Mouse (Mus musculus): ENCODE data around the gene Pla1a.

Pla1a gene

DNA sequence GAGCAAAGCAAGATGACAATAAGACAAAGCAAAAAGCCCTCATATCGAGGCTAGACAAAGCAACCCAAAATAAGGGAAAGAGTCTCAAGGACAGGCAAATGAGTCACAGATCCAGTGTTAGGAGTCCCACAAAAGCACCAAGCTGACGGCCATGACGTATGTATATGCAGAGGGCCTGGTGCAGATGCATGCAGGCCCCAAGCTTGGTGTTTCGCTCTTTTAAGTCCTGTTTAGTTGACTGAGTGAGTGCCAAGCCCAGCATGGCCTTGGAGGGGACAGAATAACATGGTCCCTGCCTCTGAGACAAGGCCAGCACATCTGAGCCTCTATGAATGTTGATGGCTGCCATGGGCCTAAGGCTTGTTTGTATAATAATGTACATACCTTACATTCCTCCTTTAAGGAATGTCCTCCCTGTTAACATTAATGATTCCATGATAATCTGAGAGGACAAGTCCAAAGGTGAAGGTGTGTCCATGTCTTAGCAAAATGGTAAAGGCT is 1.4 kb upstream of the Pla1a start:
- DNase-seq (ENCODE audit: low spot score in 2 of 2) = no peak

DNA sequence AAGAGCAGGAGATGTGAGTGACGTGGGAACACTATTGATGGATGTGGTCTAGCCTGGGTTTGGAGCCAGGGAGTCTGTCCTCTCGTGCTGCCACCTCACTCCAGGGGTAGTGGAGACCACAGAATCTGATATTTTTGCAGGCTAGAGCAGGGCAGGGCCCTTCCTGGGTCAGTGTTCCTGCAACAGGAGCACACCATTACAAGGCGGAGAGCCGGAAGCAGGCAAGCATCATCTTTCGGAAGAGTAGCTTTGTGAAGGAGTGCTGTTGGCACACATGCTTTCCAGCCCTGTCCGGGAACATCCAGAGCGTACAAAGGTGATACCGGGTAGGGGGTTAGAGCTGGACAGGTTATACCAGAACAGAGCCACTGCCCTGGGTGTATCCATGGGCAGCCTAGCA is 569 bp upstream of the Pla1a start:
- DNase-seq (ENCODE audit: low spot score in 2 of 2) = no peak

DNA sequence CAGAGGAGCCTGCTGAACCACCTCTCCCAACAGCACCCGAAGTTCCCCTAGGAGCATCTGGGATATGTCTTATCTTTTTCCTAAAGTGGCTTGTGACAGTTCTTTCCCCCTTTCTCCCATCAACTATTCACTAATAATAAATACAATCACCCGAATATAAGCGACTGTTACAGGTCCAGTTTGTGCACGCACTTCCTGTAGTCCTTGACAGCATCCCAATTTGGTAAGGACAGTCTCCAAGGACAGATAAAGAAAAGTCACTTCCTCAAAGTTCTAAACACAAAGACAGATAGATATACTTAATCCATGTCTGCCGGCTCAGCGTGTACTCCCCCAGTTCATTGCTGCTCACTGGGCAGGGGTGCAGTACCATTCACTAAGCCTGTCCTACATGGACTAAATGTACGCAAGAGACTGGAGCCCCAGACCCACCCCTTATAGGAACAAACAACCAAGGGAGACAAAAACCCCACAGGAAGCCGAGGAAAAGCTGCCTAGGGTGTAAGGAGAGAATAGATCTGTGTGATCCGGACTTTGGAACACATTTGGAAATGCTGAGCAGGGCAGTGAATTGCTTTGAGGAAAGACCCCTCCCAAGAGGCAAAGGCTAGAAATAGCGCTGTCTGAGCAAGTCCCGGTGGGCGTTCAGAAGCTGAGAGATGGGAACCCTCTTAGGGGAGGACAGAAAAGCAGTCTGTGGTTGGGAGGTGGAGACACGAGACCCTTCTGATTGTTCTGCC is 1.3 kb downstream of the Pla1a start:
- DNase-seq (ENCODE audit: low spot score in 2 of 2) = no peak

DNA sequence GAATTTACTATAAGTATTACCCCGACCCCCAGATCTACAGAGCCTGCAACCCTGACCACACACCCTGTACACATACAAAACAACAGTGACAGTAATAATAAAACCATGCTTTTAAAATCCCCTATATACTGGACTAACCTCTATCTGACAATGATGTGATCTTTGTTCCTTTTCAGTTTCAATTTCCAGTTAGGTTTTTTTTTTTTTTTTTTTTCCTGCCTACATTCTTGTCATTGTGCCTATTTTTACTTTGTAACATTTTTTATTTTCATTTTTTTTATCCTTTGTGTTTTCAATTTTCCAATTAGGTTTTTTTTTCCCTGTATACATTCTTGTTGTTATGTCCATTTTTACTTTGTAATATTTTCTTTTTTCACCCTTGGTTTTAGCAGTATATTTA is 7.1 kb downstream of the Pla1a start:
- DNase-seq (ENCODE audit: low spot score in 2 of 2) = no peak

GRCm38 (mm10) chr16:38425374-38425773 is 7.6 kb downstream of the Pla1a start:
- no peak for DNase-seq (ENCODE audit: low spot score in 2 of 2)

- DNase-seq (ENCODE audit: low spot score in 2 of 2) = no peak
Measured at GRCm38 (mm10) chr16:38414953-38415352, 18.0 kb downstream of the Pla1a start.

- DNase-seq (ENCODE audit: low spot score in 2 of 2) = no peak
Measured at GRCm38 (mm10) chr16:38408416-38408815, 24.5 kb downstream of the Pla1a start.

GRCm38 (mm10) chr16:38407584-38407983 is 25.4 kb downstream of the Pla1a start:
- DNase-seq (ENCODE audit: low spot score in 2 of 2) = no peak

GRCm38 (mm10) chr16:38406708-38407107 is 26.2 kb downstream of the Pla1a start:
- no peak for DNase-seq (ENCODE audit: low spot score in 2 of 2)

DNA sequence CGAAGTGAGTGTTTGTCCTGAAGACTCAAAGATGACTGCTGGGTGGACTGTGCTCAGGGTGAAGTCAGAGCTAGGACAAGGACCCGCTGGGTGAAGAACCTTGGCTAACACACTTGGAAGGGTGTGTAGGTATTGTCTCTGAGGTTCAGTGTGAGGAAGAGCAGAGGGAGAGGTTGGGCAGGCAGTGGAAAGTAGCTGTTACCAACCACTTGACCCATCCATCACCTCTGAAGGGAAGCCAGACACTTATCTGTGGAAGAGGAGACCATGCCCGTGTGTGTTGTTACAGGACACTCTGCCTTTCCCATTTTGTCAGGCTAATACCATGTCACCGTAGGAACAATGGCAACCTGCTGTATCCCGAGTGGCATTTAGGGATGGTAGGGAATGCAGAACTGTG is 26.7 kb downstream of the Pla1a start:
- DNase-seq (ENCODE audit: low spot score in 2 of 2) = no peak

GRCm38 (mm10) chr16:38403639-38404038 is 29.3 kb downstream of the Pla1a start:
- no peak for DNase-seq (ENCODE audit: low spot score in 2 of 2)

GRCm38 (mm10) chr16:38401468-38401867 is 31.5 kb downstream of the Pla1a start:
- no peak for DNase-seq (ENCODE audit: low spot score in 2 of 2)

DNA sequence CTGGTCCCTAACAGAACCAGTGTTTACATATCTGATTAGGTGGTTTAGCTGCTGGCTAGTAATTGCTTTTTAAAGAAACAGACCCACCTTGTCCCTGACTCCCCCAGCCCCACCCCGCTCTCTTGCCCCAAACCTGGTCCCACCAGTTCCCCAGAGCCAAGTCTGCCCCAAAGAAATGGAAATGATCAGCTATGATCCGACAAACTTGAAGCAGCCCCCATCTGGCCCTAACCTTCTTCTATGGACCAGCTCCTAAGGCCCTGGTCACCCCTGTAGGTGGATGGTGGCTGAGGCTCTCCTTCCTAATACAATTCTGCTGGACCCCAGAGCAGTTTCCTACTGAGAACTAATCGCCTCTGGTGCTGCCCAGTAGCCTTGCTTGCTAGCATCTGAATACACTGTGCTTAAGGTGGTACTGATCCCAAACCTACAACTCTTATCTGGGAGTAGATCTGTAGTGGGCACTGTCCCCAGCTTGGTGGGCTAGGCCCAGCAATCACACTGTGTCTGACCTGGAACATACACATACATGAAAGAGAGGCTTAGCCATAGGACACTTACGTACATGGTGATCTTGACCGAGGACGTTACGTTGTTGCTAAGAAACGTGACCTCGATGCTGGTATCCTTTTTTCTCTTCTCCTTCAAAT is 32.5 kb downstream of the Pla1a start:
- DNase-seq (ENCODE audit: low spot score in 2 of 2) = no peak

DNA sequence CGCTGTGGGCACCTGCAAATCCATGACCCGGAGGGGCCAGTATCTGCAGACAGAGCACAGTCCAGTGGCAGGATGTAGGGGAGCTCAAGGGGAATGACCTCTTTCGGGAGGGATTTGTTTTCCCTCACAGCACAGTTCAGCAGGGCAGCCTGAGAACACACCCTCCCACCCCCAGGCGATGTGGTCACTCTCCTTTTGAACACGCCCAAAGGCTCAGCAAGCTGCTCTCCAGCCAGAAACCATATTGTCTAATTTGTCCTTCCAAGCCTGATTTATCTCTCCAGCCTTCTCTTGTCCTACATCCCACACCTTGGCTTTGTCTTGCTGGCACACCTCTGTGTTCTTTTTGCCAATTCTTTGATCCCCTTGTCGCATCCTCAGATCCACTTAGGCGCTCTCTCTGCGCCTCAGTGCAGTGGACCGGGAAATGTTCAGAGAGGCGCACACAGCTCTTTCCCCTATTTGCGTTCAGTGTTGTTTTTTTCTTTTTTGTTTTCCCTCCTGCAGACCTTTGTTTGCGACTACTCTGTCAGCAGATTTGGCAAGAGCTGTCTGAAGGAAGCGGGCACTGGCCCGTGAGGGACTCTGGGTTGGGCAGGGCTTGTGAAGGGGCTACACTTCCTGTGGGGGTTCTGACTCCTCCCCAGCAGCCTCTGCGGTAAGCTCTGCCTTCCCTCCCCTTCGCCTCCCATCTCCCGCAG is 33.3 kb downstream of the Pla1a start:
- DNase-seq (ENCODE audit: low spot score in 2 of 2) = peak; percentile 14 to 56

GRCm38 (mm10) chr16:38399076-38399475 is 33.9 kb downstream of the Pla1a start:
- DNase-seq (ENCODE audit: low spot score in 2 of 2) = no peak

- DNase-seq (ENCODE audit: low spot score in 2 of 2) = no peak
Measured at GRCm38 (mm10) chr16:38398266-38398665, 34.7 kb downstream of the Pla1a start.

DNA sequence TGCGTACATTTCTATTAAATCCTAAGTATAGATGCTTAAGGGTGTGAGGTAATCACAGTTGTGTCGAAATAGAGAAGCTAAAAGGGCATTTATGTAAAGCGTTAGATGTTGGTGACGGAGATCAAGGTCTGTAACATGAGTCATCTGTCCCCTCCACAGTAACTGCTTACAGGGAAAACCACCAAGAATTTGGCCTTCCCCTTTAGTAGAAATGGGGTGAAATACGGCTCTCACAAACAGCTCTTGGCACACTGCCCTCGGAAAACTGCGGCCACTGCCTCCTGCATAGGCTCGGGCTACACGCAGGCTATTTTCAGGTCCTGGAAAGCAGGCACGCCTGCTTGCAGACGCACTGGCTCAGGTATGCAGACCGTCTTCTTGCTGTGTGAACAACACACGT is 36.8 kb downstream of the Pla1a start:
- DNase-seq (ENCODE audit: low spot score in 2 of 2) = peak in 1 of 2 experiments; percentile 49

DNA sequence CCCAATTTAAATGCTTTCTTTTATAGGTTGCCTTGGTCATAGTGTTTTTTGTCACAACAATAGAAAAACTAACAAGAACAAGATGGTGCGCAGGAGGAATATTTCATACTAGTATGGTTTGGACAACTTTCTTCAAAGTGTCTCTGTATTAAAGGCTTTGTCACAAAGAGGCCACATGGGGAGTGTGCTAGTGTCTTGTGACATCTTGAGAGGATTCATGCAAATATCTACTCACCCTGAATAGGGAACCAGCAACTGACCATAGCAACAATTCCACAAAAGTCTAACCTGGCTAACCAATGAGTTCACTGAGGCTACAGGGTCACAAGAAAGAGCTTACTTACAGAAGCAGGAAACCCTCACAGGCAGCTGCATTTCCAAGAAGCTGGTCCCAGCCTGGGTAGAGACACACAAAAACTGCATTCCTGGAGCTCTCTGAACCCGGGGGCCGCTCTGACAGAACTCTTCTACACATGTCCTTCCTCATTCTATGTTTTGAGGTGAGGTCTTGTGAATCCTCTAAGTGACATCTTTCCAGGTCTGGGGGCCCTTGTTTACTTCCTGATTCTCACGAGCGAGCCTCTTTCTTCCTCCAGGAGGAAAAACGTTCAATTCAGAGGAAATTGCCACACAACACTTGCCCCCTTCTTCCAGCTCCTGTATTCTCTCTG is 37.8 kb downstream of the Pla1a start:
- DNase-seq (ENCODE audit: low spot score in 2 of 2) = no peak

- no peak for DNase-seq (ENCODE audit: low spot score in 2 of 2)
Measured at GRCm38 (mm10) chr16:38394191-38394618, 38.7 kb downstream of the Pla1a start.

GRCm38 (mm10) chr16:38392126-38392894 is 40.6 kb downstream of the Pla1a start:
- DNase-seq (ENCODE audit: low spot score in 2 of 2) = peak in 1 of 2 experiments; percentile 32

DNA sequence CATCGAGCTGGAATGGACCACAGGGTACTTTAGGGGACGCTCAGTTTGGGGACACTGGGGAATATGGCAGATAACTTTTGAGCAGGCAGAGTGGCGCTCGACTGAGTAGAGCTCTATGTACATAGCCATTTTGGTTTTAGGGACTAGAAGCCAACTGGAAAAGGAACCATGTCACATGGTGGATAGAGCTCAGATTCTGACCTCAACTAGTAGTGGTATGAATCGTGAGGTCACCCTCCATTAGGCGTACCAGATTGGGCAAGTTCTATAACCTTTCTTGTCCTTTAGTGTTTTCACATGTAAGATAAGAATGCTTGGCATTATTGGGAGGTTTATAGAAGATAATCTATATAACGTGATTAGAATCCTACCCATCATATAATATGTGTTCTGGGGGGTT is 42.6 kb downstream of the Pla1a start:
- DNase-seq (ENCODE audit: low spot score in 2 of 2) = no peak

All from urinary bladder, adult 18-20 months (tissue).